Mouse (Mus musculus): ENCODE data around the gene Gm13693. TPM values are rescaled to one million over a fixed set of nuclear protein-coding genes. Genes with fewer than 3 reads are reported as not detected.
"Not testable (repeated sequence)": the region's sequence is repeated elsewhere in the genome, so short reads cannot be mapped to it uniquely, and the experiment has no call there.

The Gm13693 gene
- polyA plus RNA-seq, 1 experiment from 2014 or later: not detected

DNA sequence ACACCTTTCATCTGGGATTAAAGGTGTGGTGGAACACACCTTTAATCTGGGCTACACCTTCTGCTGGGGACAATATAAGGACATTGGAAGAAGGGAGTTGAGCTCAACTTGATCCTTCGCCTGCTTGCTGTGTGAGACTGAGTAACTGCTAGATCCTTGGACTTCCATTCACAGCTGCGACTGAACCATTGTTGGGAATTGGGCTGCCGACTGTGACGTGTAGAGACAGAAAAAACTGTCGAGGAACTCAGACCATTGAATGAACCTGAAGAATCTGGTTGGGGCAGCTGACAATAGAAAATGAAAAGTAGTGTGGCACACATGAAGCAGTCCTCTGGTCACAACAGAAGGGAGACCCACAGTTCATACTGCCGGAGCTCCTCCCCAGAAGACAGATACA lies 17.3 kb downstream of the Gm13693 start, which contains the start of gene Gm13694:
Gene Gm13694 (plus strand): TSS at position 301 of the 400 bp plus-strand sequence.
- DNase-seq (ENCODE audit: low spot score); H3K4me3 ChIP-seq (ENCODE audit: low read depth, low read length); H3K4me2 ChIP-seq (ENCODE audit: low read depth, low read length); H3K4me1 ChIP-seq (ENCODE audit: control insufficient read depth, insufficient read depth, low read length); H3K27ac ChIP-seq (replicated peaks; ENCODE audit: low read depth, low read length); ATAC-seq (ENCODE audit: low read depth); H3K9me3 ChIP-seq (ENCODE audit: control insufficient read depth, low read length); H3K36me3 ChIP-seq (ENCODE audit: control insufficient read depth, insufficient read depth, low read length); H3K27me3 ChIP-seq (replicated peaks; ENCODE audit: control insufficient read depth, insufficient read depth, low read length); H3K9ac ChIP-seq (ENCODE audit: low read depth, low read length): not testable (repeated sequence)
- WGBS: no CpG with 5 or more reads among the region's 6 CpGs

DNA sequence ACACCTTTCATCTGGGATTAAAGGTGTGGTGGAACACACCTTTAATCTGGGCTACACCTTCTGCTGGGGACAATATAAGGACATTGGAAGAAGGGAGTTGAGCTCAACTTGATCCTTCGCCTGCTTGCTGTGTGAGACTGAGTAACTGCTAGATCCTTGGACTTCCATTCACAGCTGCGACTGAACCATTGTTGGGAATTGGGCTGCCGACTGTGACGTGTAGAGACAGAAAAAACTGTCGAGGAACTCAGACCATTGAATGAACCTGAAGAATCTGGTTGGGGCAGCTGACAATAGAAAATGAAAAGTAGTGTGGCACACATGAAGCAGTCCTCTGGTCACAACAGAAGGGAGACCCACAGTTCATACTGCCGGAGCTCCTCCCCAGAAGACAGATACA lies 23.1 kb downstream of the Gm13693 start, which contains the start of gene Gm13697:
Gene Gm13697 (plus strand): TSS at position 301 of the 400 bp plus-strand sequence.
- H3K27ac ChIP-seq (replicated peaks; ENCODE audit: low read depth, low read length); ATAC-seq (ENCODE audit: low read depth); H3K4me2 ChIP-seq (ENCODE audit: low read depth, low read length); H3K4me3 ChIP-seq (ENCODE audit: low read depth, low read length); H3K36me3 ChIP-seq (ENCODE audit: control insufficient read depth, insufficient read depth, low read length); H3K4me1 ChIP-seq (ENCODE audit: control insufficient read depth, insufficient read depth, low read length); H3K9me3 ChIP-seq (ENCODE audit: control insufficient read depth, low read length); H3K27me3 ChIP-seq (replicated peaks; ENCODE audit: control insufficient read depth, insufficient read depth, low read length); H3K9ac ChIP-seq (ENCODE audit: low read depth, low read length); DNase-seq (ENCODE audit: low spot score): not testable (repeated sequence)
- WGBS: no CpG with 5 or more reads among the region's 6 CpGs

DNA sequence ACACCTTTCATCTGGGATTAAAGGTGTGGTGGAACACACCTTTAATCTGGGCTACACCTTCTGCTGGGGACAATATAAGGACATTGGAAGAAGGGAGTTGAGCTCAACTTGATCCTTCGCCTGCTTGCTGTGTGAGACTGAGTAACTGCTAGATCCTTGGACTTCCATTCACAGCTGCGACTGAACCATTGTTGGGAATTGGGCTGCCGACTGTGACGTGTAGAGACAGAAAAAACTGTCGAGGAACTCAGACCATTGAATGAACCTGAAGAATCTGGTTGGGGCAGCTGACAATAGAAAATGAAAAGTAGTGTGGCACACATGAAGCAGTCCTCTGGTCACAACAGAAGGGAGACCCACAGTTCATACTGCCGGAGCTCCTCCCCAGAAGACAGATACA lies 28.9 kb downstream of the Gm13693 start, which contains the start of gene Gm13691:
Gene Gm13691 (plus strand): TSS at position 301 of the 400 bp plus-strand sequence.
- H3K36me3 ChIP-seq (ENCODE audit: control insufficient read depth, insufficient read depth, low read length); ATAC-seq (ENCODE audit: low read depth); H3K4me1 ChIP-seq (ENCODE audit: control insufficient read depth, insufficient read depth, low read length); H3K9ac ChIP-seq (ENCODE audit: low read depth, low read length); H3K27me3 ChIP-seq (replicated peaks; ENCODE audit: control insufficient read depth, insufficient read depth, low read length); H3K27ac ChIP-seq (replicated peaks; ENCODE audit: low read depth, low read length); H3K4me2 ChIP-seq (ENCODE audit: low read depth, low read length); DNase-seq (ENCODE audit: low spot score); H3K9me3 ChIP-seq (ENCODE audit: control insufficient read depth, low read length); H3K4me3 ChIP-seq (ENCODE audit: low read depth, low read length): not testable (repeated sequence)
- WGBS: no CpG with 5 or more reads among the region's 6 CpGs

DNA sequence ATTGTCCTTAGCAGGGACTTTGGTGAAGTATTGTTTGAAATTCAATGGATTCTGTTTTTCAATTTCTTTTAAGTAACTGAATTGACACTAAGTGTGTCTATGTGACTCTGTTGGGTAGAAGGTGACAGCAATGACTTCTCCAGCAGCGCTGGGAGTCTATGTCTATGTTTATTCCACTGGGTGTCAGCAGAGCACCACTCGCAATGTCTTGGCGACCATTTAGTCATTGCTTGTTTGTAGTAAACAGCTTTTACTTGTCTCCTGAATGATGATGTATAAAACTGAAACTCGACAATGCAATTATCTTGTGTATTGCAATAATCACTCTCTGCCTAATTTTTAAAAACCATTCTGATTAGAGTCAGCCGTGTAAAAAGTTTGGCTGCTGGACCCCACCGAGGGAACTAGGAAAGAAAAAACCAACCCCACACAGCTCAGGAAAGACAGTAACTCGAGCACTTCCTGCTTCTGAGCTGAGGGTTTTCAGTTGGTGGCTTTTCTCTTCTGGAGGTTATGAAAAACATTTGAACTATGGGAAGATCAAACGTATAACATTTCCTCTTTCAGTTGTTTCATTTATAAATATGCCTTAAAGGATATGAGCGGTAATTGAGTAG lies 32.4 kb downstream of the Gm13693 start:
- not testable (repeated sequence) for H3K36me3 ChIP-seq (ENCODE audit: control insufficient read depth, insufficient read depth, low read length); H3K27ac ChIP-seq (replicated peaks; ENCODE audit: low read depth, low read length); ATAC-seq (ENCODE audit: low read depth); H3K4me1 ChIP-seq (ENCODE audit: control insufficient read depth, insufficient read depth, low read length); H3K9me3 ChIP-seq (ENCODE audit: control insufficient read depth, low read length); H3K9ac ChIP-seq (ENCODE audit: low read depth, low read length); H3K4me3 ChIP-seq (ENCODE audit: low read depth, low read length); H3K27me3 ChIP-seq (replicated peaks; ENCODE audit: control insufficient read depth, insufficient read depth, low read length)
- 23% methylated on average over 7 of the region's 9 CpGs for WGBS
- DNase-seq (ENCODE audit: low spot score): peak; percentile 54
- peak overlapping the region; percentile 26; the same call in 1 of the 2 replicates for H3K4me2 ChIP-seq (ENCODE audit: low read depth, low read length)

DNA sequence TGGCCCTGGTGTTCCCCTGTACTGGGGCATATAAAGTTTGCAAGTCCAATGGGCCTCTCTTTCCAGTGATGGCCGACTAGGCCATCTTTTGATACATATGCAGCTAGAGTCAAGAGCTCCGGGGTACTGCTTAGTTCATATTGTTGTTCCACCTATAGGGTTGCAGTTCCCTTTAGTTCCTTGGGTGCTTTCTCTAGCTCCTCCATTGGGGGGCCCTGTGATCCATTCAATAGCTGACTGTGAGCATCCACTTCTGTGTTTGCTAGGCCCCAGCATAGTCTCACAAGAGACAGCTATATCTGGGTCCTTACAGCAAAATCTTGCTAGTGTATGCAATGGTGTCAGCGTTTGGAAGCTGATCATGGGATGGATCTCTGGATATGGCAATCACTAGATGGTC lies 33.2 kb downstream of the Gm13693 start:
- H3K4me3 ChIP-seq (ENCODE audit: low read depth, low read length); H3K9ac ChIP-seq (ENCODE audit: low read depth, low read length); H3K27me3 ChIP-seq (replicated peaks; ENCODE audit: control insufficient read depth, insufficient read depth, low read length); H3K36me3 ChIP-seq (ENCODE audit: control insufficient read depth, insufficient read depth, low read length); H3K4me2 ChIP-seq (ENCODE audit: low read depth, low read length); H3K4me1 ChIP-seq (ENCODE audit: control insufficient read depth, insufficient read depth, low read length); H3K9me3 ChIP-seq (ENCODE audit: control insufficient read depth, low read length); DNase-seq (ENCODE audit: low spot score); H3K27ac ChIP-seq (replicated peaks; ENCODE audit: low read depth, low read length); ATAC-seq (ENCODE audit: low read depth): not testable (repeated sequence)
- WGBS: no CpG with 5 or more reads among the region's 3 CpGs

DNA sequence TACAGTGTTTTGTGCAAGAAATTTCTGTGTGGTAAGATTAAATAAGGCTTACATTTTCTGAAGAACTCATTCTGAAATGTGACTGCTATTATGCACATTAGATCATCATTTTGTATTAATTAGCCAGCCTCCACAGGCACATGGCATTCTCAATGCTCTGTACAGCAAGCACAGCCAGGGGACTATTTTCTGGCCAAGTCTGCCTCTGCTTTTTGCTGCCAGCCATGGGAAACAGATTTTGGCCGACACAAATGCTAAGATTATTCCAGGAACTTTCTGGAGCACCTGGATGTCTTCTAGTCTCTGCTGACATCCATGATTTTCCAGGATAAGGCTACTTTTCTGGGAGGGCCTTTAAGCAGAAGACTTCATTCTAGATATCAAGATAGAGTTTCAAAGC lies 47.6 kb downstream of the Gm13693 start:
- H3K4me3 ChIP-seq (ENCODE audit: low read depth, low read length): no peak overlapping the region
- H3K27ac ChIP-seq (replicated peaks; ENCODE audit: low read depth, low read length): no peak overlapping the region
- no peak for ATAC-seq (ENCODE audit: low read depth)
- H3K9ac ChIP-seq (ENCODE audit: low read depth, low read length): no peak overlapping the region
- no peak for DNase-seq (ENCODE audit: low spot score)
- no peaks in the 10 kb centered on the region for H3K36me3 ChIP-seq (ENCODE audit: control insufficient read depth, insufficient read depth, low read length)
- no peaks in the 10 kb centered on the region for H3K9me3 ChIP-seq (ENCODE audit: control insufficient read depth, low read length)
- H3K4me1 ChIP-seq (ENCODE audit: control insufficient read depth, insufficient read depth, low read length): peaks cover 3% of the 10 kb centered on the region; the same call in 1 of the 2 replicates
- 43% methylated on average over 1 of the region's 1 CpGs for WGBS
- H3K4me2 ChIP-seq (ENCODE audit: low read depth, low read length): no peak overlapping the region
- H3K27me3 ChIP-seq (replicated peaks; ENCODE audit: control insufficient read depth, insufficient read depth, low read length): no peaks in the 10 kb centered on the region

DNA sequence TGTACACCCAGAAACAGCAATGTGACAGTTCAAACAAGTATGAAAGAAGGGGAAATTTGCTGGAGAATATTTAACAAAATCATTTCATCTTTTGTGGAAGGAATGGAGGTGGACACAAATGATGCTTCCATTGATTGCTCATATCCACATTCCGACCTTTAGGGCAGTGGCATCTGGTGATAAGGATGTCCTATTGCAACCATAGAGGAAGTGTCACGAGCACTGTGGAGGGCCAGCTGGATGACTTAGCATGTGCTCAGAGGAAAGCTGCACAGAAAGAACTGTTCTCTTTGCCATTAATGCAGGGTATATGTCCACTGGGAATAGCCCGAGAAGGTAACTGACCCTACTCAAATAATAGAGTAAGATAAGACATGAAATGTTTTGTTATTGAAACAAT lies 48.5 kb downstream of the Gm13693 start:
- WGBS: 77% methylated on average over 3 of the region's 3 CpGs
- no peak overlapping the region for H3K9ac ChIP-seq (ENCODE audit: low read depth, low read length)
- ATAC-seq (ENCODE audit: low read depth): no peak

More for the DNA sequence above, 48.5 kb downstream of the Gm13693 start:
- Histone ChIP-seq H3K4me3 (ENCODE audit: low read depth, low read length) (no peak overlapping the region), H3K27ac (replicated peaks; ENCODE audit: low read depth, low read length) (no peak overlapping the region), H3K4me2 (ENCODE audit: low read depth, low read length) (no peak overlapping the region), H3K4me1 (ENCODE audit: control insufficient read depth, insufficient read depth, low read length) (peaks cover 3% of the 10 kb centered on the region; the same call in 1 of the 2 replicates), H3K9me3 (ENCODE audit: control insufficient read depth, low read length) (no peaks in the 10 kb centered on the region), H3K27me3 (replicated peaks; ENCODE audit: control insufficient read depth, insufficient read depth, low read length) (no peaks in the 10 kb centered on the region), H3K36me3 (ENCODE audit: control insufficient read depth, insufficient read depth, low read length) (no peaks in the 10 kb centered on the region)
- DNase-seq (ENCODE audit: low spot score): no peak

All from embryonic facial prominence, embryonic 14.5 days (tissue).